Mouse (Mus musculus) cerebellum, adult 18-20 months (tissue): ENCODE data around the gene Ankrd24.
A peak's percentile ranks its signal among the peaks of the same experiment; 100 is the strongest.
"Not testable (repeated sequence)": the region's sequence is repeated elsewhere in the genome, so short reads cannot be mapped to it uniquely, and the experiment has no call there.

Experiments
- DNase-seq, 2 experiments: peaks; one replicate each; pipeline ENCODE4 v3.0.0; 2021

Ankrd24 gene

DNA sequence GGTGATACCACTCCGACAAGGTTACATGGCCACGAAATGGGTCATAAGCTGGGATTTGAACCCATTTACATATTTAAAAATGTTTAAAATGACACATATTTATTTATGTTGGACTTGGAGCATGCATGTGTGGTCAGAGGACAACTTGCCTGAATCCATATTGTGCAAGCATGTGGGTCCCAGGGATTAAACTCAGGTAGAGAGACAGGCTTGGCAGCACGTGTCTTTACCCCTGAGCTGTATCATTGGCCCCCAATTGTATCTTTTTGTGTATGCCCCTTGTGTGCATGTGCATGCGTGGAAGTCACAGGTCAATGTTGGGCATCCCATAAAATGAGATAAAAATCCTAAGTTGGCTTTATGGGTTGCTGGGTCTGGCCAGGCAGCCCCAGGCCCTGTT is 17.1 kb downstream of the Ankrd24 start:
- DNase-seq, result no peak

- peak in 1 of 2 experiments; percentile 16 for DNase-seq
Measured at GRCm38 (mm10) chr10:81646015-81646555, 17.7 kb downstream of the Ankrd24 start.

DNA sequence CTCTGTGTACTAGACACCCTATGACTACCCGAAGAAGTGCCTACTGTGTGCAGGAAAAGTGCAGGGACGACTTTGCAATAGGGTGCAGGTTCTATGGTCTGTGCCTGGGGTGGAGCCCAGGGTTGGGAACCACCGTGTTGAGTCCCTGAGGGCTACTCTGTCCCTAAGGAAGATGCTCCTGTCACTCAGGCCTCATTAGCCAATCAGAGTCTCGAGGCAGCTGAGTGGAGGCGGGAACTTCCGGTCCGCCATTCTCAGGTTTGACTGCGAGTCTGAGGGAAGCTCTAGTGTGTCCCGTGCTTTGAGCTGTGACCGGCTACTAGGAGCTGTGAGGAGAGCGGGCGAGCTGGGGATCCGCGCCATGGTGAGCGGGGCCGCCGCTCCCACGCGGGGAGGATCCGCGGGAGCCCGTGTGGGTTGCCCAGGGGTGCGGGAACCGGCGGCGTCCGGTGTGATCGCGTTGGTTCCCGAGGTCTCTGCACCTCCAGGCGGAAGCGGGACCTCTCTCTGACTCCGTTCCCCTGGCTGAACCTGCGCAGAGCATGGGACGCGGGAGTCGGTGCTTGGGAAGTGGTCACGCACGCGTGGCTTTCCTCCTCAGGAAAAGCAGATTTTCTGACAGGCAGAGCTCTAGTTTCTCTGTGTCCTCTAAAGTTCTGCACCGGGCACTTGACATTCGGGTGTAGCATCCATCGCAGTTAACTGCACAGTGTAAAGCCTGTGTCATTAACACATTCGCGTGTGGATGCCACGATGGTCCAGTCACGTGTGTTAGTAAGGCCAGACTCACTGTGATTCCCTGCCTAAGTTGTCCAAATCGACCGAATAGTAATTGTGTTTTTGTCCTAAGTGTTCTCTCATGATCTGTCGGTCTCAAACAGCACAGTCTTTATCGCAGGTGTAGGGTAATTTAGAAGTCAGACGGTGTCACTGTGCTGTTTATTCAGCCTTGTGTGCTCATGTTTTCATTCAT is 20.7 kb downstream of the Ankrd24 start, which contains the start of gene Gm10778:
Gm10778 (plus strand) TSS at position 257 of the 973 bp plus-strand sequence.
- DNase-seq, result peak; percentile 90 to 93

DNA sequence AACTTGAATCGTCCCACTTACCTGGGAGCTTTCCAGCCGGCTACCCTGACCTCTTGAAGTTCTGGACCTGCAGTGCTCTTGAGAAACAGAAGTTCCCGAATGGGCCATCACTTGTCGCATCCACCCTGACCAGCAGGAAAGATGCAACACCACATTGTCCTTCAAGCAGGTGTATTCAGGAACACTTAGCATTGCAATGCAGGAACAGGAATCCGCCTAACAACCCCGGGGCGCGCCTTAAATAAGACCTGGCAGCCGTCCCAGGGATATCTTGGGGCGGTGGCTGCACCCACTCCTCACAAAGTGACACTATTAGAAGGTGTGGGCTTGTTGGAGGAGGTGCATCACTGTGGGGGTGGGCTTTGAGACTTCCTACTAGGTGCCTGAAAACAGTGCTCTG is 26.8 kb downstream of the Ankrd24 start:
- no peak for DNase-seq

GRCm38 (mm10) chr10:81656174-81656573 is 27.8 kb downstream of the Ankrd24 start:
- no peak for DNase-seq

DNA sequence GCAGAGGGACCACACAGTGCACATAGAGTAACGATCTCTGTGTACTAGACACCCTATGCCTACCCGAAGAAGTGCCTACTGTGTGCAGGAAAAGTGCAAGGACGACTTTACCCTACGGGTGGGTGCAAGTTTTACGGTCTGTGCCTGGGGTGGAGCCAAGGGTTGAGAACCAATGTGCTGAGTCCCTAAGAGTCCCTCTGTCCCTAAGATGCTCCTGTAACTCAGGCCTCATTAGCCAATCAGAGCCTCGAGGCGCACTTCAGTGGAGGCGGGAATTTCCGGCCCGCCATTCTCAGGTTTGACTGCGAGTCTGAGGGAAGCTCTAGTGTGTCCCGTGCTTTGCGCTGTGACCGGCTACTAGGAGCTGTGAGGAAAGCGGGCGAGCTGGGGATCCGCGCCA is 58.8 kb downstream of the Ankrd24 start:
- not testable (repeated sequence) for DNase-seq
